Mouse (Mus musculus) limb, embryonic 14.5 days (tissue): ENCODE results near the gene Ascl3. TPM values are rescaled to one million over a fixed set of nuclear protein-coding genes. Genes with fewer than 3 reads are reported as not detected.

Source experiments
- ATAC-seq: fragments of 200-750 bp; cut with Nextera tagmentation; 2 replicates; pipeline ENCODE4 v1.8.0; 2017; ENCODE audit warnings: low read depth, moderate number of reproducible peaks, moderate TSS enrichment; ENCODE audit not compliant: low FRiP score
- DNase-seq: peaks from one replicate; pipeline ENCODE4 v3.0.0-alpha.2; 2015; ENCODE audit warnings: low spot score
- H3K27ac ChIP-seq: fragments of 300-500 bp; sonication (generic); replicated peaks from 2 replicates; pipeline ENCODE4 v1.5.1; 2014; ENCODE audit warnings: low read depth, mild to moderate bottlenecking, low read length, moderate library complexity, mixed read lengths
- H3K27me3 ChIP-seq: fragments of 300-500 bp; sonication (generic); 2 replicates; pipeline ENCODE4 v1.6.1; 2014; ENCODE audit warnings: low read length, mixed read lengths; ENCODE audit not compliant: control insufficient read depth, insufficient read depth
- H3K36me3 ChIP-seq: fragments of 300-500 bp; sonication (generic); 2 replicates; pipeline ENCODE4 v1.6.1; 2014; ENCODE audit warnings: mild to moderate bottlenecking, low read length, moderate library complexity, mixed read lengths; ENCODE audit not compliant: control insufficient read depth, insufficient read depth
- H3K4me1 ChIP-seq: fragments of 300-500 bp; sonication (generic); 2 replicates; pipeline ENCODE4 v1.6.1; 2014; ENCODE audit warnings: antibody characterized with exemption, low read length, mixed read lengths; ENCODE audit not compliant: control insufficient read depth, insufficient read depth
- H3K4me2 ChIP-seq: fragments of 300-500 bp; sonication (generic); replicated peaks from 2 replicates; pipeline ENCODE4 v1.6.1; 2014; ENCODE audit warnings: low read depth, mild to moderate bottlenecking, low read length, moderate library complexity; ENCODE audit not compliant: severe bottlenecking
- H3K4me3 ChIP-seq: fragments of 300-500 bp; sonication (generic); replicated peaks from 2 replicates; pipeline ENCODE4 v1.5.1; 2014; ENCODE audit warnings: low read length
- H3K9ac ChIP-seq: fragments of 300-500 bp; sonication (generic); 2 replicates; pipeline ENCODE4 v1.6.1; 2014; ENCODE audit warnings: mild to moderate bottlenecking, low read depth, low read length, moderate library complexity; ENCODE audit not compliant: severe bottlenecking
- H3K9me3 ChIP-seq: fragments of 300-500 bp; sonication (generic); 2 replicates; pipeline ENCODE4 v1.6.1; 2016; ENCODE audit warnings: low read length; ENCODE audit not compliant: control insufficient read depth
- POLR2A ChIP-seq: fragments of 200-500 bp; IDR thresholded peaks from 2 replicates; pipeline ENCODE4 v1.8.0; 2012; ENCODE audit warnings: inconsistent platforms, mild to moderate bottlenecking, moderate library complexity, borderline replicate concordance; ENCODE audit not compliant: insufficient read depth, insufficient read length; ENCODE audit errors: extremely low read depth
- whole genome bisulfite sequencing: fragments of 180-500 bp; shearing (Covaris S2); extraction: QIAGEN DNeasy Blood & Tissue Kit; methylation state at CpG from one replicate; pipeline ENCODE4 v1.1.7; 2014; 5-methylcytosine and 5-hydroxymethylcytosine counted together
- polyA plus RNA-seq, 2 experiments: library from polyadenylated mRNA; depleted of rRNA in 1 of 2; stranded (reverse) in 1 of 2; unstranded in 1 of 2; fragments of >200 nt; fragmentation: Nextera tagmentation in 1 of 2; extraction: Ambion mirVana in 1 of 2; gene quantifications; 2 replicates each; pipeline versions ENCODE4 v1.2.1 to v1.2.3; 2012 to 2014

Gene Ascl3
- polyA plus RNA-seq, 2 experiments = not detected

- H3K4me1 ChIP-seq = peaks cover 7% of the 10 kb centered on the region; the same call in 1 of the 2 replicates
- TF ChIP-seq POLR2A = no peak
- H3K27ac ChIP-seq = no peak overlapping the region
- peaks cover 25% of the 10 kb centered on the region for H3K36me3 ChIP-seq
- no peaks in the 10 kb centered on the region for H3K27me3 ChIP-seq
- H3K4me3 ChIP-seq = no peak overlapping the region
- DNase-seq (no peak), ATAC-seq (no peak)
- no peak overlapping the region for H3K4me2 ChIP-seq
- no peaks in the 10 kb centered on the region for H3K9me3 ChIP-seq
- WGBS = 63% methylated on average over 1 of the region's 1 CpGs
- H3K9ac ChIP-seq = no peak overlapping the region
These were observed 21.5 kb downstream of the Ascl3 start for GRCm38 (mm10) chr7:109710069-109710468.

- 0 out of 2 replicates have a peak overlapping the region, but pooled peaks have one; percentile 22 for H3K27ac ChIP-seq
- TF ChIP-seq POLR2A = no peak
- H3K27me3 ChIP-seq = no peaks in the 10 kb centered on the region
- H3K36me3 ChIP-seq = peaks cover 25% of the 10 kb centered on the region
- peak; percentile 89 for ATAC-seq
- no peak overlapping the region for H3K4me2 ChIP-seq
- no peaks in the 10 kb centered on the region for H3K9me3 ChIP-seq
- peak; percentile 84 for DNase-seq
- no peak overlapping the region for H3K4me3 ChIP-seq
- WGBS = 18% methylated on average over 3 of the region's 3 CpGs
- peaks cover 9% of the 10 kb centered on the region; the same call in 1 of the 2 replicates for H3K4me1 ChIP-seq
- no peak overlapping the region for H3K9ac ChIP-seq
These were observed 22.6 kb downstream of the Ascl3 start for GRCm38 (mm10) chr7:109708961-109709382.

DNA sequence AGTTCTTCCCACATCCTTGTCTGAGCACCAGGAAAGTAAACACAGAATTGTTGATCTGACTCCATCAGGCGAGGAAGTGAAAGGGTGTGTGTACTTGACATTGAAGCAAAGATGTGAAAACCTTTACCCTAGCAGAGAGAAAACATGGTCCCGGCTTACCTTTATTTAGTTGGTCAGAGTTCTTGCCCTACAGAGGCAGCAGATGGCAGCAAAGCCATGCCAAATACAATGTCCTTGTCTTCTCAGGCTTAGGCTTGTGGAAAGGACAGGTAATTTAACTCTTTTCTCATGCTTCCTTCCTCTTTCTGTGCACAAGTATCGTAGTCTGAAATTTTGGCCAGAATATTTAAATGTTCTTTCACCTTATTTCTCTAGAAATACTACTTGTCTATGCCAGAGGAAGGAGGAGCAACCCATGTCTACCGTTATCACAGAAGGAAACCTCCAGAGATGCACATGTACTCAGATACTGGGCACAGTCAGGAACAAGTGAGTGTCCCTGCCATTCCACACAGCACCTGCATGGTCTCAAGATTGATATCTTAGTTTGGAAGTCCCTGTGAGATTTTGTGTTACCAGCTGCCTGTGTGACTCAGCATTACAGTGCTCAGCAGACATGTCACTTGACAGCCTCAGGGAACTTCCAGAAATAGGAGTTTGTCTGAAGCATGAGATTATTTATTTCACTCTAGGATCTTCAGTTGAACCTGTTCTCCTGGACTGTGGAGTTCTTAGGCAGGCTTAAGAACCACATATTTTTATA, 24.3 kb downstream of the Ascl3 start:
- no peak for TF ChIP-seq POLR2A
- ATAC-seq (no peak), DNase-seq (peak; percentile 79)
- peaks cover 11% of the 10 kb centered on the region; the same call in 1 of the 2 replicates for H3K4me1 ChIP-seq
- H3K36me3 ChIP-seq = peaks cover 12% of the 10 kb centered on the region
- no peaks in the 10 kb centered on the region for H3K27me3 ChIP-seq
- H3K9me3 ChIP-seq = no peaks in the 10 kb centered on the region
- H3K4me3 ChIP-seq = no peak overlapping the region
- WGBS = 46% methylated on average over 4 of the region's 4 CpGs
- H3K4me2 ChIP-seq = no peak overlapping the region
- H3K27ac ChIP-seq = no peak overlapping the region
- H3K9ac ChIP-seq = no peak overlapping the region

DNA sequence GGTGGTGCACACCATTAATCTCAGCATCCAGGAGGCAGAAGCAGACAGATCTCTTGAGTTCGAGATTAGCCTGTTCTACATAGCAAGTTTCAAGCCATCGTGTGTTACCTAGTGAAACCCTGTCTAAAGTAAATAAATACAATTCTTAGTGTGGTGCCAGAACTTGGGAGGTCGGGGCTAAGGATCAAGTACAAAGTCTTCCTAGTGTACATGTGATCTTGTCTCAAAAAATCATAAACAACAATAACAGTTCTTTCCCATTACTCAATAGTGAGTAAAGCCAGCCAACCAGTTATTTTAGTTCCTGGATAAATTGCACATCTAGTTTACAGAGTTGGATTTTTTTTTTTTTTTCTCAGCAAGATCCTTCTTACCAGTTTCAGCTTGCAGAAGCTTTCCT, 27.1 kb downstream of the Ascl3 start:
- Histone ChIP-seq H3K4me2 (peak overlapping the region; percentile 69; the same call in 1 of the 2 replicates), H3K4me3 (peak overlapping the region; percentile 62), H3K4me1 (peaks cover 11% of the 10 kb centered on the region; the same call in 1 of the 2 replicates), H3K27me3 (no peaks in the 10 kb centered on the region), H3K36me3 (peaks cover 2% of the 10 kb centered on the region; the same call in 1 of the 2 replicates), H3K9ac (no peak overlapping the region), H3K27ac (peak overlapping the region; percentile 74; the same call in 1 of the 2 replicates), H3K9me3 (no peaks in the 10 kb centered on the region)
- no peak for DNase-seq
- 68% methylated on average over 3 of the region's 3 CpGs for WGBS
- no peak for TF ChIP-seq POLR2A
- no peak for ATAC-seq

DNA sequence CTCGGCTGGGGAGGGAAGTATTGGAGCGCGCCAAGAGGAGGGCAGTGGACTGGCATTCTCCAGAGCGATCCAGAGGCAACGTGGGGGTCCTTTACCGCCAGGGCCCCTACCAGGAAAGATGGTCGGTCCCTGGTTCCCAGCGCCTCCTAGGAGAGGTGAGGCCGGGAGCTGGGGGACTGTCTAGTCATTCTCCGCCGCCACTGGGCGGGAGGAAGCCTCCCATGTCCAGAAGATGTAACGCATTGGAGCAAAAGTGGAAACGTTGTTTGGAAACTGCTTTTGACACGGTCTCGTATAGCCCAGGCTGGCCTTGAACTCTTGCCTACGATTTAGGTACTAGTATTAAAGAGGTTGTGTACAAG, 27.5 kb downstream of the Ascl3 start:
- TF ChIP-seq POLR2A = no peak
- no peak for DNase-seq
- ATAC-seq = no peak
- Histone ChIP-seq H3K36me3 (no peaks in the 10 kb centered on the region), H3K27me3 (no peaks in the 10 kb centered on the region), H3K4me1 (peaks cover 8% of the 10 kb centered on the region; the same call in 1 of the 2 replicates), H3K4me3 (peak overlapping the region; percentile 62), H3K9me3 (no peaks in the 10 kb centered on the region), H3K27ac (peak overlapping the region; percentile 74), H3K9ac (peak overlapping the region; percentile 65), H3K4me2 (peak overlapping the region; percentile 69)
- 4% methylated on average over 16 of the region's 17 CpGs for WGBS
